Comparison of ENCODE assay signal across 1 mouse cellular context in the genomic region with DNA sequence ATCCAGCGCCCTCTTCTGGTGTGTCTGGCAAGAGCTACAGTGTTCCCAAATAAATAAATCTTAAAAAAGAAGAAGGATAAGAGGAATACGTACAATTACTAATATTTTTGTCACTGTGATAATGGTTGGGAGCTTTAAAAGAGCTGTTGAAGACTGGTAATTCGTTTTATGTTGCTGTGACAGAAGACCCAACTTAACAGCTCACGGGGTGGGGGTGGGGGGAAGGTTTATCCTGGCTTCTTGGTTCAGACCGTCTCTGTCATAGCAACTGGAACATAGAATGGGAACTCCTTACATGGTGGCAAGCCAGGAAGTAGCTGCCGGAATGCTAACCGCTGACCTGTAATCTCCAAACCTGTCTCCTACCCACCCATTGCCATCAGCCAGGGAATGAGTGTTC.
TF ChIP-seq lines count a peak whose summit lies in the region.

Tmem248 (plus strand) TSS at position 301 of the 400 bp plus-strand sequence.

TF ChIP-seq in CH12.LX, 34 proteins besides CTCF, POLR2A, EP300 and RAD21 (continued from another document):
- TF ChIP-seq ZNF384 (IDR thresholded peaks at IDR 0.05; ENCODE audit: low read depth, low read length), result no peak
- no peak for TF ChIP-seq IRF4 (IDR thresholded peaks at IDR 0.05; ENCODE audit: low read depth, low read length)
- no peak for TF ChIP-seq SIN3A (IDR thresholded peaks at IDR 0.05; ENCODE audit: low read length)
- TF ChIP-seq ZKSCAN1 (IDR thresholded peaks at IDR 0.05; ENCODE audit: borderline replicate concordance, low read depth, low read length), result no peak
- no peak for TF ChIP-seq HCFC1 (IDR thresholded peaks at IDR 0.05; ENCODE audit: low read depth, low read length)
- TF ChIP-seq CHD1 (IDR thresholded peaks at IDR 0.05; ENCODE audit: low read depth, low read length), result no peak
- TF ChIP-seq USF2 (conservative IDR thresholded peaks at IDR 0.05; ENCODE audit: low read depth, low read length), result no peak
- TF ChIP-seq USF1 (IDR thresholded peaks at IDR 0.05; ENCODE audit: low read depth, low read length), result no peak
- TF ChIP-seq TBP (conservative IDR thresholded peaks at IDR 0.05; ENCODE audit: low read depth, low read length), result no peak
- TF ChIP-seq NELFE (IDR thresholded peaks at IDR 0.05; ENCODE audit: low read depth, low read length), result no peak
TF ChIP-seq in CH12.LX: peak in this region for 0.
